Mouse (Mus musculus) intestine, embryonic 15.5 days (tissue): ENCODE measurements around the gene 5730596B20Rik. TPM values are rescaled to one million over a fixed set of nuclear protein-coding genes. Genes with fewer than 3 reads are reported as not detected.

Experiments
- ATAC-seq: fragments of 200-750 bp; cut with Nextera tagmentation; 2 replicates; pipeline ENCODE4 v1.8.0; 2017; ENCODE audit warnings: moderate TSS enrichment, moderate library complexity
- H3K27ac ChIP-seq: fragments of 300-500 bp; sonication (generic); 2 replicates; pipeline ENCODE4 v1.5.1; 2015; ENCODE audit warnings: mild to moderate bottlenecking, inconsistent platforms
- H3K27me3 ChIP-seq: fragments of 300-500 bp; sonication (generic); replicated peaks from 2 replicates; pipeline ENCODE4 v1.6.1; 2015; ENCODE audit warnings: inconsistent platforms
- H3K36me3 ChIP-seq: fragments of 300-500 bp; sonication (generic); 2 replicates; pipeline ENCODE4 v1.6.1; 2015; ENCODE audit warnings: inconsistent platforms
- H3K4me1 ChIP-seq: fragments of 300-500 bp; sonication (generic); replicated peaks from 2 replicates; pipeline ENCODE4 v1.6.1; 2015; ENCODE audit warnings: inconsistent platforms
- H3K4me2 ChIP-seq: fragments of 300-500 bp; sonication (generic); replicated peaks from 2 replicates; pipeline ENCODE4 v1.6.1; 2015; ENCODE audit warnings: mild to moderate bottlenecking, inconsistent platforms
- H3K4me3 ChIP-seq: fragments of 300-500 bp; sonication (generic); replicated peaks from 2 replicates; pipeline ENCODE4 v1.5.1; 2015; ENCODE audit warnings: inconsistent platforms
- H3K9ac ChIP-seq: fragments of 300-500 bp; sonication (generic); 2 replicates; pipeline ENCODE4 v1.6.1; 2015; ENCODE audit warnings: inconsistent platforms
- H3K9me3 ChIP-seq: fragments of 300-500 bp; sonication (generic); 2 replicates; pipeline ENCODE4 v1.6.1; 2016; ENCODE audit warnings: inconsistent platforms
- WGBS: fragments of 180-500 bp; shearing (Covaris S2); methylation state at CpG from one replicate; pipeline ENCODE4 v1.1.7; 2015; 5-methylcytosine and 5-hydroxymethylcytosine counted together
- polyA plus RNA-seq: library from polyadenylated mRNA; unstranded; fragments of >200 nt; fragmentation: Nextera tagmentation; extraction: Ambion mirVana; gene quantifications from 2 replicates; pipeline ENCODE4 v1.2.1, GENCODE M21; 2015

Gene 5730596B20Rik
- polyA plus RNA-seq, 1 experiment from 2014 or later: 1.9 TPM

GRCm38 (mm10) chr6:52205638-52206621 lies 28.6 kb downstream of the 5730596B20Rik start:
- no peaks in the 10 kb centered on the region for H3K36me3 ChIP-seq
- H3K27ac ChIP-seq: peak overlapping the region; percentile 45
- peak overlapping the region; percentile 91 for H3K4me2 ChIP-seq
- H3K9ac ChIP-seq: peak overlapping the region; percentile 9; the same call in 1 of the 2 replicates
- H3K4me1 ChIP-seq: peaks cover 27% of the 10 kb centered on the region
- no peak for ATAC-seq
- no peaks in the 10 kb centered on the region for H3K9me3 ChIP-seq
- H3K4me3 ChIP-seq: peak overlapping the region; percentile 14
- H3K27me3 ChIP-seq: peaks cover 45% of the 10 kb centered on the region
- WGBS: 30% methylated on average over 55 of the region's 55 CpGs

- H3K9me3 ChIP-seq: no peaks in the 10 kb centered on the region
- H3K36me3 ChIP-seq: no peaks in the 10 kb centered on the region
- 0 out of 2 replicates have a peak overlapping the region, but pooled peaks have one; percentile 33 for H3K27ac ChIP-seq
- WGBS: 30% methylated on average over 4 of the region's 4 CpGs
- H3K4me2 ChIP-seq: peak overlapping the region; percentile 91
- H3K9ac ChIP-seq: 0 out of 2 replicates have a peak overlapping the region, but pooled peaks have one; percentile 9
- peak overlapping the region; percentile 9; the same call in 1 of the 2 replicates for H3K4me3 ChIP-seq
- H3K4me1 ChIP-seq: peaks cover 38% of the 10 kb centered on the region
- no peak for ATAC-seq
- peaks cover 55% of the 10 kb centered on the region for H3K27me3 ChIP-seq
Observed at GRCm38 (mm10) chr6:52206882-52207683, 29.8 kb downstream of the 5730596B20Rik start.

- no peak for ATAC-seq
- no peak overlapping the region for H3K9ac ChIP-seq
- peaks cover 34% of the 10 kb centered on the region for H3K4me1 ChIP-seq
- H3K4me3 ChIP-seq: 0 out of 2 replicates have a peak overlapping the region, but pooled peaks have one; percentile 9
- H3K9me3 ChIP-seq: no peaks in the 10 kb centered on the region
- H3K27me3 ChIP-seq: peaks cover 57% of the 10 kb centered on the region
- H3K4me2 ChIP-seq: peak overlapping the region; percentile 91
- no peaks in the 10 kb centered on the region for H3K36me3 ChIP-seq
- 0 out of 2 replicates have a peak overlapping the region, but pooled peaks have one; percentile 33 for H3K27ac ChIP-seq
Observed at GRCm38 (mm10) chr6:52207684-52207976, 30.3 kb downstream of the 5730596B20Rik start.

- H3K9ac ChIP-seq: peak within 1 kb of the TSS; percentile 15
- H3K9me3 ChIP-seq: no peaks in the 10 kb centered on the region
- H3K27me3 ChIP-seq: peaks cover 63% of the 10 kb centered on the region
- peak within 1 kb of the TSS; percentile 33 for H3K27ac ChIP-seq
- ATAC-seq: 0 out of 2 replicates have a peak, but pooled peaks have one; percentile 6
- peaks cover 39% of the 10 kb centered on the region for H3K4me1 ChIP-seq
- H3K4me2 ChIP-seq: peak within 1 kb of the TSS; percentile 91
- 7% methylated on average over 47 of the region's 47 CpGs for WGBS
- H3K36me3 ChIP-seq: no peaks in the 10 kb centered on the region
- peak within 1 kb of the TSS; percentile 39 for H3K4me3 ChIP-seq
Observed at GRCm38 (mm10) chr6:52208072-52208867, 31.0 kb downstream of the 5730596B20Rik start, which contains the start of gene Hoxa6. Gene Hoxa6, minus strand, starts transcription at chr6:52208722.

- Histone ChIP-seq H3K27ac (peak overlapping the region; percentile 30; the same call in 1 of the 2 replicates), H3K9ac (peak overlapping the region; percentile 15), H3K4me1 (peaks cover 39% of the 10 kb centered on the region), H3K4me3 (peak overlapping the region; percentile 39), H3K27me3 (peaks cover 66% of the 10 kb centered on the region), H3K36me3 (no peaks in the 10 kb centered on the region), H3K4me2 (peak overlapping the region; percentile 91), H3K9me3 (no peaks in the 10 kb centered on the region)
- WGBS: 28% methylated on average over 17 of the region's 18 CpGs
- no peak for ATAC-seq
Observed at GRCm38 (mm10) chr6:52208868-52209684, 31.8 kb downstream of the 5730596B20Rik start.

- 28% methylated on average over 12 of the region's 12 CpGs for WGBS
- Histone ChIP-seq H3K9ac (peak overlapping the region; percentile 15), H3K4me3 (peak overlapping the region; percentile 39), H3K9me3 (no peaks in the 10 kb centered on the region), H3K4me1 (peaks cover 39% of the 10 kb centered on the region), H3K4me2 (peak overlapping the region; percentile 91), H3K27me3 (peaks cover 72% of the 10 kb centered on the region), H3K36me3 (no peaks in the 10 kb centered on the region), H3K27ac (0 out of 2 replicates have a peak overlapping the region, but pooled peaks have one; percentile 27)
- no peak for ATAC-seq
Observed at GRCm38 (mm10) chr6:52209685-52210046, 32.4 kb downstream of the 5730596B20Rik start.

GRCm38 (mm10) chr6:52211170-52211935 lies 34.1 kb downstream of the 5730596B20Rik start:
- Histone ChIP-seq H3K36me3 (no peaks in the 10 kb centered on the region), H3K4me2 (peak overlapping the region; percentile 69), H3K9me3 (no peaks in the 10 kb centered on the region), H3K27me3 (peaks cover 75% of the 10 kb centered on the region), H3K27ac (peak overlapping the region; percentile 48; the same call in 1 of the 2 replicates), H3K9ac (peak overlapping the region; percentile 69), H3K4me3 (peak overlapping the region; percentile 52), H3K4me1 (peaks cover 40% of the 10 kb centered on the region)
- 2% methylated on average over 37 of the region's 37 CpGs for WGBS
- ATAC-seq: peak; percentile 72

GRCm38 (mm10) chr6:52211961-52212360 lies 34.7 kb downstream of the 5730596B20Rik start:
- Histone ChIP-seq H3K4me1 (peaks cover 41% of the 10 kb centered on the region), H3K27me3 (peaks cover 77% of the 10 kb centered on the region), H3K4me2 (peak overlapping the region; percentile 69), H3K27ac (peak overlapping the region; percentile 48; the same call in 1 of the 2 replicates), H3K4me3 (peak overlapping the region; percentile 52), H3K36me3 (no peaks in the 10 kb centered on the region), H3K9me3 (no peaks in the 10 kb centered on the region), H3K9ac (peak overlapping the region; percentile 69)
- ATAC-seq: peak; percentile 27; the same call in 1 of the 2 replicates
- WGBS: 6% methylated on average over 13 of the region's 13 CpGs

GRCm38 (mm10) chr6:52212556-52213118 lies 35.3 kb downstream of the 5730596B20Rik start:
- peaks cover 76% of the 10 kb centered on the region for H3K27me3 ChIP-seq
- peak overlapping the region; percentile 69 for H3K9ac ChIP-seq
- peaks cover 42% of the 10 kb centered on the region for H3K4me1 ChIP-seq
- H3K9me3 ChIP-seq: no peaks in the 10 kb centered on the region
- peak overlapping the region; percentile 69 for H3K4me2 ChIP-seq
- H3K27ac ChIP-seq: peak overlapping the region; percentile 91
- H3K36me3 ChIP-seq: no peaks in the 10 kb centered on the region
- WGBS: 5% methylated on average over 22 of the region's 22 CpGs
- H3K4me3 ChIP-seq: peak overlapping the region; percentile 52
- ATAC-seq: no peak
